Mouse (Mus musculus) small intestine, adult 2 months (tissue): ENCODE results near the gene Tmem234.

Experiments
- CTCF ChIP-seq: fragments of 200-500 bp; IDR thresholded peaks from 2 replicates; pipeline ENCODE4 v1.5.1; 2012; ENCODE audit warnings: low read depth, mild to moderate bottlenecking, control low read depth, inconsistent platforms, low read length, moderate library complexity, mixed read lengths; ENCODE audit not compliant: insufficient replicate concordance, insufficient read length; ENCODE audit errors: extremely low read depth
- POLR2A ChIP-seq: fragments of 200-500 bp; IDR thresholded peaks from 2 replicates; pipeline ENCODE4 v1.6.1; 2012; ENCODE audit warnings: low read depth, mild to moderate bottlenecking, control low read depth, inconsistent platforms, low read length, moderate library complexity

GRCm38 (mm10) chr4:129661584-129661983 lies 61.1 kb downstream of the Tmem234 start:
- no peak for TF ChIP-seq POLR2A
- TF ChIP-seq CTCF, result no peak
